Mouse (Mus musculus) neural tube, embryonic 10.5 days (tissue): ENCODE results near the gene Fbxo6.

Source experiments
- DNase-seq: peaks from one replicate; pipeline ENCODE4 v3.0.0-alpha.2; 2017; ENCODE audit warnings: low spot score; ENCODE audit errors: extremely low spot score

Fbxo6 gene

DNA sequence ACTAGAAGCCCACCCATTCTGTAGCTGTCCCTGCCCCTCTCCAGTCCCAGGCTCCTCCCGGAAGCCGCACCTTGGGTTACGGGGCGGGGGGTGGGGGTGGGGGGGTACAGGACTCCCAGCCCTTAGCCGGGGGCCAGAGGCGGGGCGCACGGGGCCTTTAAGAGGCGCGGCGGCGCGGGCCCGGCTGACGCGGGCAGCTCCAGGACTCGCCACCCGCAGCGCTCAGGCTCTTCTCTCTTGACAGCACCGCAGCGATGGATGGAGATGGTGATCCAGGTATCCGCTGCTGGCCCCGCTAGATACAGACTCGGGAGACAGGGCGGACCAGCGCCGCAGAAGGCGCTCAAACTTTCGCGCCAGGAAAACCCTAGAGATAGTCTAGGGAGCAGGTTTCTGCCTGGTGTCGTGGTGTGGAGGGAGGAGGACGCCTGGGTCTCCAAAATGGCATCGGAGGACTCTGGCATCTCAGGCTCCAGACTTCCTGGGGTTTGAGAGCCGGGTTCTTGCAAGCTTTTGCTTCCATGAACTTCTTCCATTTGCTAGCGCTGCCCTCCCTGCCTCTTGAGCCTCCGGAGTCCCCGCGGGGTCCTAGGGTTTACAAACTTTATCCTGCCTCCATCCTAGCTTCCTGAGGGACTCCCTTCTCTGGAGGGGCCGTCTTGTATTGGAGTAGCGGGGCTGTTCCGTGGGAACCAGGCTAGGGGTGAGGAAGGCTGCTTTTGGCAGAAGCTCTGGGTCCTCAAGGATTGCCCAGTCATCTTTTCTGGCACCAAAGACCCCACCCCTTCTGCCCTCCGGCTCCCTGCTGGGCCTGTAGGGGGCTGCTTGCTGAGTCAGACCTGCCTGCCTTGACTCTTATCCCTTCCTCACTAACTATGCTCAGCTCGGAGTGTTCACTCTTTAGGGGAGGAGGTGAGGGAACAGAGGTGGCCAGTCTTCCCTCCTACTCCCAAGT lies 8.8 kb upstream of the Fbxo6 start, which contains the start of the genes Fbxo44 and Fbxo2:
Gene Fbxo44 (minus strand): TSS at position 47 of the 955 bp plus-strand sequence.
Gene Fbxo2 (plus strand): TSS at position 186 of the 955 bp plus-strand sequence.
- DNase-seq: peak; percentile 41

- peak; percentile 94 for DNase-seq
These were observed 7.8 kb upstream of the Fbxo6 start for GRCm38 (mm10) chr4:148159544-148160435.

DNA sequence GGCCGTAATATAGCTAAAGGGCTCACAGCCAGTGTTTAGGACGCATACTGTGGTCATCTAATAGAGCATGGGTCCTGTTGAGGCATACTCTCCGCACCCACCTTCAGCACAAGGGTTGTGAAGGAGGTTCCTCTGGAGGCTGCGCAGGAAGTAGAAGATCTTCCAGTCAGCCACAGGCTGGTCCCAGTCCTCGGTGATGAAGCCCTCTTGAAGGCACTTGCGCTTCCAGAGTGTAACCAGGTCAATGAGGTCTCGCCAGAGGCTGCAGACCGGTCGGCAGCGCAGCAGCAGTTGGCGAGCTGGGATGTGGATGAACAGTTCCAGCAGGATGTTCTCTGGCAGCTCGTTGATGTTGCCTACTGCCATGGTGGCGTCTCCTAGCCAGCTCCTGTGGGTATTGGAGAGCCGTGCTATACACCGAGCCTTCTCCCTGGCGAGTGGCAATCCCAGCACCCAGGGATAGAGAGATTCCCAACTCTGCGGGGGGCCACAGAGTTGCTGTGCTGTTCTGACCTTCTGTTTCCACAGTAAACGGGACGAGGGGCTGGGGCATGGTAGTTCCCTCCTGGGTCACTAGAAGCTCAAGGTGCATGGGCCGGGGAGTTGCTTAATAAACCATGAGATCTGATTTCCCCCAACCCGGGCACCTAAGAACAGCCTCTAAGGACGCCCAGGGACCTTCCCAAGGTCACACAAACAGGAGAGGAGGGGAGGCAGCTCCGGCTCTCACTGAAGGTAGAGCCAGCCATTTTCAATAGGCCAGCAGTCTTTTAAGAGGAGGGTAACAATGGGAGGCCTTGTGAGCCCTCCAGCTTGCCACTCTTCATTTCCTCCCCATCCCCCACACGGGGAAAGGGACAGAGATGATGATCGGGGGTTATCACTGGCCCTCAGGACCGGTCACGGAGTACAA lies 6.8 kb upstream of the Fbxo6 start:
- peak; percentile 54 for DNase-seq

GRCm38 (mm10) chr4:148154982-148155381 lies 3.0 kb upstream of the Fbxo6 start:
- no peak for DNase-seq

GRCm38 (mm10) chr4:148154006-148154405 lies 2.1 kb upstream of the Fbxo6 start:
- no peak for DNase-seq

- DNase-seq: no peak
These were observed 607 bp upstream of the Fbxo6 start for GRCm38 (mm10) chr4:148152547-148152946.

GRCm38 (mm10) chr4:148150953-148151266 lies 1.0 kb downstream of the Fbxo6 start:
- no peak for DNase-seq

- no peak for DNase-seq
These were observed 1.7 kb downstream of the Fbxo6 start for GRCm38 (mm10) chr4:148150242-148150641.

GRCm38 (mm10) chr4:148149540-148149939 lies 2.4 kb downstream of the Fbxo6 start:
- no peak for DNase-seq

DNA sequence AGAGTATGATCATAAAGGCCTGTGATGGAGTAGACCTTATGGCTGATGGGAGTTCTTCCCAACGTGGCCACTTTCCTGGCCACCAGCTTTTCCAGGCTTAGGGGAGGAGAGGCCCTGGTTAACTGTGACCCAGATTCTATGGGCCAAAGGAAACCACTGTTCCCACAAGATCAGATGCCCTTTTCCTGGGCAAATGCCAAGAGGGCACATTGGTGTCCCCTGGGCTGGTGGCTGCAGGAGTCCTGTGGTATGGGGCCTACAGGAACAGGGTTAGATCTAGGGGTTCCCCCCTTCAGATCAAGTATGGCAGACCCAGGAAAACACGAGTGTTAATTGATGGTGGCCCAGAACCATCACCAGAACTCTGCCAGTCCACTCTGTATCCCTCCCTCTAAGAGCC lies 4.2 kb downstream of the Fbxo6 start:
- DNase-seq: no peak

- no peak for DNase-seq
These were observed 8.2 kb downstream of the Fbxo6 start for GRCm38 (mm10) chr4:148143721-148144120.

DNA sequence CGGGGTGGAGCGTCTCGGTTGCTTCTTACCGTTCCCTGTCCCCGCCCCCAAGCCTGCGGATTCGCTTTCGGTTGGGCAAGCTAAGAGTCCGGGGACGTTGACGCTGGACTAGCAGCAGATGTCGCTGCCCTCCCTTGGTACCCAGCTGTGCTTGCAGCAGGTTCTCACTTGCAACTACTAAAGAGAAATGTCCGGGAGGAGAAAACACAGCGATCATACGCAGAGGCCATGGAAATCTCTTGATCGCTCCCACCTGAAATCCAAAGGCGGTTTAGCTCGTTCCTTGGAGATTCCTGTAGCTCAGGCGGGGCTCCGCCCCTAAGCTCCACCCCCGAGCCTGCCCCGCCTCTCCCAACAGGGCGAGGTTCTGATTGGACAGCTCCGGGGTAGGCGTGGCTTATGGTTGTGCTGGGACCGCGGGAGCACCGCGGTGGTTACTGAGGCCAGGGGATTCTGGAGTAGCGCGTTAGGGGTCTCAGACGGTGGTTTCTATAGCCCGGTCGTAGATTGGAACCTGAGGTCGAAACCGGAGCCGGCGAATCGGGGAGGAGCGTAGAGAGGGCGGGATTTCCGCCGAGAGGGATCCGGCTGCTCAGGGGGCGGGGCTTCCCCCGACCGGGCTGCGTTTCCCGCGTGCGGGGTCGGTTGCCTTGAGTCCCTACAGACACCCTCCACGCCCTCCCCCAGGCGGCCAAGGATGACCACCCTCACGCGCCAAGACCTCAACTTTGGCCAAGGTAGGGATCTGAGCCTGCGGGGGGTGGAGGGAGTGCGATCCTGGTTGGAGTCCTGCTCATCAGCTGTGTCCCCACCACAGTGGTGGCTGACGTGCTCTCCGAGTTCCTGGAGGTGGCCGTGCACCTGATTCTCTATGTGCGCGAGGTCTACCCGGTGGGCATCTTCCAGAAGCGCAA lies 11.6 kb downstream of the Fbxo6 start:
- peak; percentile 98 for DNase-seq

DNA sequence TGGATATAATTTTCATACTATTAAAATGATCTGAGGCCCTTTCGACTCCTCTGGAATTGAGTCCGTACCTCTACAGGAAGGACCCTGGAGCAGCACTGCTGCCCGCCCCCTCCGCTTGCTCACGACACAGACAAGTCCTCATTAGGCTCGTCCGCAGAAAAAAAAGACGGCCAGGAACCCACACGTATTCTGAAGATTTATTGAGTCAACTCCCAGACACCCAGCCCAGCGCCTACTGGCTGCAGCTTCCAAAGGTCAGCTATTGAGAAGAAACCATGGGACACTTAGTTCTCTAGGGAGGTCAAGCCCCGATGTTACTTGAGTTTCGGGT lies 12.2 kb downstream of the Fbxo6 start:
- DNase-seq: no peak

- DNase-seq: no peak
These were observed 14.4 kb downstream of the Fbxo6 start for GRCm38 (mm10) chr4:148137503-148137902.

DNA sequence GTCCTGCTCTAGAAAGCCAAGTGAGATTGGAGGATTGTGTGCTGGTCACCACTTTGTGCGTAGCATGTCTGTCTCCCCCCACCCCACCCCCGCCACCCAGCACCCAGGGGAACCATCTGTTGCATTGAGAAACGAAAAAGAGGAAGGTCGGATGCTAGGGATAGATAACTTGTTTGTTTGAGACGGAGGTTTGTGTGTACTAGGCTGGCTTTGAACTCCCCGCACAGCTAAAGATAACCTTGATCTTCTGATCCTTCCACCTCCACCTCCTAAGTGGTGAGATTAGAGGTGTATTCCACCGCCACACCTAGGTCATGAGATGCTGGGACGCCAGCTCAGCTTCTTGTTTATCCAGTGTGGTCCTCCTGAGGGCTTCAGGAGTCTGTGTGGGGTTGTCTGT lies 17.0 kb downstream of the Fbxo6 start:
- no peak for DNase-seq

- DNase-seq: peak; percentile 93
These were observed 20.4 kb downstream of the Fbxo6 start for GRCm38 (mm10) chr4:148131497-148132081.

- peak; percentile 82 for DNase-seq
These were observed 21.2 kb downstream of the Fbxo6 start, which contains the start of gene Draxin for GRCm38 (mm10) chr4:148130561-148131413. Gene Draxin (minus strand): TSS chr4:148130698.

DNA sequence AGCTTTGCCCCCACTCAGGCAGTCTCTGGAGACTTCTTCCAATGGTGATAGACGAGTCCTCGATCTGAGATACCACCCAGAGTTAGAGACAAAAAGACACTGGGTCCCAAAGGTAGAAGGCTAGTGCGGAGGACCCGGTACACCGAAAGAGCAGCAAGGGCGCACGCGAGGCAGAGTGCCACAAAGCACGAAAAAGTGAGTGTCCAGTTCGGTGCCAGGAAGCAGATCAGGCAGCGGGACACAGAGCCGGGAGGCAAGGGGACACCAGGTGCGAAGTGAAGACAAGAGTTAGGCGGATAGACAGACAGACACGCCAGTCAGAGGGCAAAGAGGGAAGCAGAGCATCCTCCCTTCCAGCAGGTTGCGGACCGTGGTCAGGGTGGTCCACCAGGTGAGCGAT lies 21.8 kb downstream of the Fbxo6 start, which contains the start of gene Mad2l2:
Gene Mad2l2 (plus strand): TSS at position 252 of the 400 bp plus-strand sequence.
- no peak for DNase-seq

DNA sequence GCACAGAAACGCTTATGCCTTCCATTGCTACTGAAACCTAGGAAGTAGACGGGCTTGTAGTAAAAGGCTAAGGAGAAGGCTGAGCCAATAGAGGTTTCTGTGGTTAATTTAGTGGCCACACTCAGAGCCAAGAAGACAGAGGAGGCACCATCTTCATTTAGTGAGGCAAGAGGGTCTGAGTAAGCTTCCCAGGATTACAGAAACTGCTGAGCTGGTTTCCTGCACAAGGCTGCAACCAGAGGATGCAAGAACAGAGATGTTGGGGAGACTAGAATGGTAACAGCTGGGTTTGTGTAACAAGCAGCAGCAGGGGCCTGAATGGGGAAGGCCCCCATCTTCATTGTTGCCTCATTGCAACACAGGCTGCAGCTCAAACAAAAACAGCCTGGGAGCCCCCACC lies 23.3 kb downstream of the Fbxo6 start:
- no peak for DNase-seq
